Mouse (Mus musculus): Measurements from ENCODE around the gene Matn4. TPM values are rescaled to one million over a fixed set of nuclear protein-coding genes. Genes with fewer than 3 reads are reported as not detected.
A peak's percentile ranks its signal among the peaks of the same experiment; 100 is the strongest.
"Not testable (repeated sequence)": the region's sequence is repeated elsewhere in the genome, so short reads cannot be mapped to it uniquely, and the experiment has no call there.

The Matn4 gene
- total RNA-seq, 2 experiments from 2014 or later: 1.2 to 2.3 TPM

DNA sequence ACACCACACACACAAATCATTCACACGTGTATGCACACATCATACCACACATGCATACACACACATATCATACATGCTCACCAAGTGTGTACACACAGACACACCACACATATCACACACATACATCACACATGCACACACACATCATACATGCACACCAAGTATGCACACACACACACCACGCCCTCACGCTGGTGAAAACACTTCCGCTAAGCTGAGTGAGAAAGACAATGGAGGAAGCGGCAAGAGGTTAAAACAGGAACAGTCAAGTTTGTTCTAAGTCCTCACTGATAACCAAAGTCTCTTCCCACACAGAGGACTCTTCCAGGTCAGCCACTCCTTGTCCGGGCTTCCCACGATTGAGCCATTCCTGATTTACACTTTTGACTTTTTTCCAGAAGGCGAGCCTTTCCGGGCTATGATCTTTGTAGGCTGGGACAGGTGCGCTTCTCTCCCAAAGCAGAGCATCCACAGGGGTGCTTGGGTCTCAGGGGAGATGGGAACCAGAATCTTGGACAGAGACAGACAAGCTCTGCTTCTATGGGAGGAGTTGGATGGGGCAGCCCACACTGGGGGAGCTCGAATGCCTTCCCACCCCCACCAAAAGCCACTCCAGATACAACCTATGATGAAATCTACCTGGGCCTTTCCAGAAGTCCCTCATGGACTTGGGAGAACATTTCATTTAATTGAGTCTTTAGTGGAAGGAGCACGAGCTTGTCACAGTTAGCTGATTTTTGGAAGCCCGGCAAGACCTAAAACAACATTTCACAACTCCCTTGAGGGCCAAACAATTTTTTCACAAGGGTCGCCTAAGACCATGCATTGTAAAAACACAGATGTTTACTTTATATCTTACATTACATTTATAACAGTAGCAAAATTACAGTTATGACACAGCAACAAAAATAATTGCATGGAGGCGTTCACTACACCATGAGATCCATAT, 27.2 kb downstream of the Matn4 start:
- intact Hi-C loops (cut with DNase I): no loop called here
- no peak for DNase-seq

DNA sequence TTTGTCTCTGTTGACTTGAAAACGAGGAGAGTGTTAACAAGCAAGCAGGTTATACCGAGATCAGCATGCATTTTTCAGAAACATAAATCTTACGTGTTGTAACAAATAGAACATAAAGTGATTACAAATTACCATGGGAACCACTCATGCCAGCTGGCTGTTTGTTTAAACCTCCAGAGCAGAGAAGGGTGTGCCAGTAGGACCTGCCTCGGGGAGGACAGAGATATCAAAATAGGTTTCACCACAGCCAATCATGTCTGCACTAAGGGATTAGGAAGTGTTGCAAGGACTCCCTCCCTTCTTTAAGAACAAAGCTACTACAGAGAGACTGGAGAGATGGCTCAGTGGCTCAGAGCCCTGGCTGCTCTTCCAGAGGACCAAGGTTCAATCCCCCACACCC, 31.8 kb downstream of the Matn4 start:
- intact Hi-C loops (cut with DNase I): no loop called here
- DNase-seq: no peak

DNA sequence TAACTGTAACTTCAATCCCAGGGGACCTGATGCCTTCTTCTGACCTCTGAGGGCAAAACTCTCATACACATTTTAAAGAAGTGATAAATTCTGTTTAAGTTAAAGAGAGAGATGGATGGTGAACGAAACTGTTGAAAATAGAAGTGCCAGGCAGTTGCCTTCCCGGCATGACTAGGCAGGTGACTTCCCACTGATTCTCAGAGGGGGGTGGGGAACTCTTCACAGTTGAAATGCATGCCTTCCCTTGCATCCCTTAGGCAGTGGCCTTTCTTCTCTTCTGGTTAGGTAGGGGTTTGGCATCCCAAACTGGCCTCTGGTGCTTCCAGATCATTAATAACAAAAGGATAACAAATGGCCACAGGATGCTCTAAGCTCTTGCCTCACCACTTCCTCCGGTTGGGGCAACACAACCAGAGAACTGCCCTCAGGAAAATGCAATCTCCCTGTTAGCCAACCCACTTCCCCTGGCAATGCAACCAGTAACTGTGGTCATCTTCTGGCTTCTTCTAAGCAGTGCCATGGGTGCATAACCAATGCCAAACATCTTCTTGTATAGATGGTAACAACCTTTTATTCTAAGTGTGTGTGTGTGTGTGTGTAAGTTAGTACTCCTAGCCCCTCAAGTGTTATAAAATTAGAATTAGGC, 32.4 kb downstream of the Matn4 start:
- DNase-seq: no peak
- intact Hi-C loops (cut with DNase I): no loop called here

DNA sequence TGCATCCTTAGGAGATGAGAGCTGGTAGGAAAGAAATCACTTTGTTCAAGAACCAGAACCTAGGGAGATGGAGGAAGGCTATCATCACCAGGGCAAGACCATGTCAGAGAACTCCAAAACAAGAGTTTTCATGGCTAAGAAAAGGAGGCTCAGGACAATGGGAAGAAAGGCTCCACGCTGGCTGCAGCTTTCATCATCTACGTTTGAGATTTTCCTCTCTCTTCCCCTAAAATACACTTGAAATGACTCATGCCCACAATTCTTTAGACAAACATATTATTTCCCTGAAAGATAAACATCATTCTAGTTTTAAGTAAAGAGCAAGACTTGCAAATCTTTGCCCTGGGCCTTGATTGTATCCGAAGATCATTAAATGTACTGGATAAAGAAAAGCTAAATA, 33.6 kb downstream of the Matn4 start:
- intact Hi-C loops (cut with DNase I): no loop called here

DNA sequence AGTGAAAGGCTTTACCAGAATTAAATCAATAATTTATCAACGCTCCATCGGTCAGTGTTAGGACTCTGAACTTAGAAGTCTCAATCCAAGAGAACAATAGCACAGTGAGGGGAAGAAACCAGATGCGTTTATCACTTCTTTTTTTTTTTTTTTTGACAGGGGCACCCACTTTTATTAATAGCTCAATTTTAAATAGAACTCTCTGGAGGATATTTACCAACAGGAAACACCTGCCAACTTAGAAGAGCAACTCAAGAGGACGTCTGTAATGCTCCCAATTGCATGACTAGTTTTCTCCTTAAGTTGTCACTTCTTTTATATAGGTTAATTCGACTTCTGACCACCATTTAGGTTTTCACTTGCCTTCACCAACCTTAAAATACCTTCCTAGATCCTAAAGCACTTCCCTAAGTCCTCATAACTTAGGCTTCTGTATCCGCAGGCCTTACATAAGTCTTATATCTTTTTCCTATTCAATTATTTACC, 36.3 kb downstream of the Matn4 start:
- no peak for DNase-seq
- intact Hi-C loops (cut with DNase I): no loop called here

More for the DNA sequence above, 33.6 kb downstream of the Matn4 start:
- no peak for DNase-seq

DNA sequence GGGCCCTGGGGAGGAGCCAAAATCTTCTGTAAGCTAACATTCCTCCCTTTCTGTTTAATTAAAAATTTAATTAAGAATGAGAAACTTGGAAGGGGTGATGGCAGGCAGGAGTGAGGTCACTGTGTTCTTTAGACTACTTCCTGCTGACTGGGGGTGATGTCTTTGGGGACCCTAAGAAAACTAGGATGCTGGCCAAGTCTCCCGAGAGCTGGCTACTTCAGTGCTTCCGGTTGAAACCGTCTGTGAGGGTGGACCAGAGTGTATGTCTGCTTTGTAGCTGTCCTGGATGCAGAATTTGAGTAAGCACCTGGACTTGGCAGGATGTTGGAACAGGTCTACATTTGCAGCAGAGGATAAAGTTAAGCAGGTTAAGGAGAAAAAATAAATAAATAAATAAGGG, 38.0 kb downstream of the Matn4 start:
- intact Hi-C loops (cut with DNase I): no loop called here
- peak in 1 of 2 experiments; percentile 9 for DNase-seq

DNA sequence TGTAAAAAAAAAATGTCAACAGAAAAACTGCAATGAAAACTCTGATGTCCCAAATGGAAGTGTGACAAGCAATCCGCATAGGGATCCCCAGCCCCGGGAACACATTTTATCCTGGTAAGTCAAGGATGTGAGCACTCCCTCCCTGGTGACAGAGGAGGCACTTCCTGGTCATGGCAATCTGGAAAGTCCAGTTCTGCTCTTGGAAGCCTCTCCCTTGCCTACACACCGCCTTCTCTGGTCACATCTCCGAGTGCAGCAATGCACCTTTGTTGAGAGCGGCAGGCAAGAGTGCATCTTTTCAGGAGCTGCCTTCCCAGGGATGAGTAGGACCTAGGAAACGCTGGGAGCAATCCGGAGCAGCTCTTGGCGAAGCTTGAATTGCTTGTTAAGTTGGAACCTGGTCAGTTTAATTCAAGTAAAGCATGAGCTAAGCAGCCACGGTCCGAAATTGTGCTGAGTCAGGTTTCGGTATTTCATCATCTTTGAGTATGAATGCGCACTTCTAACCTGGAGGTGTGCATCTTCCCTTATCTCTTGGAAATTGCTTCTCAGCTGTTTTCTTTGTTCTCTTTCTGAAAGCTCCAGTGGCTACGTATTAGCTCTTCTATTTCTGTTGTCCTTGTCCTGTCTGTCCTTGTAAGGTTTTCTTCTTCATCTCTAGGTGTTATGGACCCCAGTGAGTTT, 43.8 kb downstream of the Matn4 start:
- no peak for DNase-seq
- intact Hi-C loops (cut with DNase I): no loop called here

DNA sequence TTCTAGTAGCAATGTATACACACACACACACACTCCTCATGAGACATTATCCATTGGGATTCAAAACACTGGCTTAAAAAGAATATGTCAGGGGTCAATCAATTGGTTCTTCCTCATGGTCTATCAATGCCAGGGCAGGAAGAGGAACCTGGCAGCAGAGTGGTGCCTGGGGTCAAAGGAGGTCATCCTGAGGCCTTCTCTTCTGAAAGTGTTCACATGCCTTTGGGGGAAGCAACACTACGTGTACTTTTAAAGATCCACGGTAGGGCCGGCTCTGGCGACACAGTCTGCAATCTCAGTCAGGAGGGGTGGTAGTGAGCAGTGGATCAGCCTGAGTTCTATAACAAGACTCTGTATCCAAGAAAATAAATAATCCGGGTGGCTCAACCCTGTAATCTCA, 45.3 kb downstream of the Matn4 start:
- intact Hi-C loops (cut with DNase I): no loop called here
- DNase-seq: no peak

DNA sequence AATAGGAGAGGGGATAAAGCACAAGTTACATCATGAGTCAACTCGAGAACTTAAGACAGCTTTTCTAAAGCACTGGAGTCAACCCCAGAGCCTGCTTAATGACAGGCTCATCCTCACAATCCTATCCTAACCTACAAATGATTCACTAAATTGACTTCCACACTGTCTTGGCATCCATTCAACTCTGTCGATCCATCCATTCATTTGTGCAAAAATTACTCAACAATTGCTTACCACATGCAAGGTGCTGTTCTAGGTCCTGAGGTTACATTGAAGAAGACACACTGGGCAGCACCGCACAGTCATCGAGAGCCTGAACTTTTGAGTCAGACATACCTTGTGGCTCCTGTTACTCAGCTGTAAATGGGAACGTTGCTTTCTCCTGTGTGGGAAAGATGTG, 45.9 kb downstream of the Matn4 start:
- no peak for DNase-seq
- intact Hi-C loops (cut with DNase I): no loop called here

DNA sequence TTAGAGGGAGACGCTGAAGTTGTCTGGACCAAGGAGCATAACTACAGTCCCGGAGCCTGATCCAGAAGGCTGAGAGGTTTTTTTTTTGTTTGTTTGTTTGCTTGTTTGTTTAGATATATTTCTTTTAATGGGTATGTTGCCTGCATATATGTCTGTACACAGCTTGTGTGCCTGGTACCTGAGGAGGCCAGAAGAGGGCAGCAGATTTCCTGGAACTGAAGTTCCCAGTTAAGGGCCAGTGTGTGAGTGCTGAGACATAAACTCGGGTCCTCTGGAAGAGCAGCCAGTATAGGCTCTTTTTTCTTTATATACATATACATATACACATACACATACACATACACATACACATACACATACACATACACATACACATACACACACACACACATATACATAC, 46.6 kb downstream of the Matn4 start:
- intact Hi-C loops (cut with DNase I): no loop called here
- no peak for DNase-seq

DNA sequence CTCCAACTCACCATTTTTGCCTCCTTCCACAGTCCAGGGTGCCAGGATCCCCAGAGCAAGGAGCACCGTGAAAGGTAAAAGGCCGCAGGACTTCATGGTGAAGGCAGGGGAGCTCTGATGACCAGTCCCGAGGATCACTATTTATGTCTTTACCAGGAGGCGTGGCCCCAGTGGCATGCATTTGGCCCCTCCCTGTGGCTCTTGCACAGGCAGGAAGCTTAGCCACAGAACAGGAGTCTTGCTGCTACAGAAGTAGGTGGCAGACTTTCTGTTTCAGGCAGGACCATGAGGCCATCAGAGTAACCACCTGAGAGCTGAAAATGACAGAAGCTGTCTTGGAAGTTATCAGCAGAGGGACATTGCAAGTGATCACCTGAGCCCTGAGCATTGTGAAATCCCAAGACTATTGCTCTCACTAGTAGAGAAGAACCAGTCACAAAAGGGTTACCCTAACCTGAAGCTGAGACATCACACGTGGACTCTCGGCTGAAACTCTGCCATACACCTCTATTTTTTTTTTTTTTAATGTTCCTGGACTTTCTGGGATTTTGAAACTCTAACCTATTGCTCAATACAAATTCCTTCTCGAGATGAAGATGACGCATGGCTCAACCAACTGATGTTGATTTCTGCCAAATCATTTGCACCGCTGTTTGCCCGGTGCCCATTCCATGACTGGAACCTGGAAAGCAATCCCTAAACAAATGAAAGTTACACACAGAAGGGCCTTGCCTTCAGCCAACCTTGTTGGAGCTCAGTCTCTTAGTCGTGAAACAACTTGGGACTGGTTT, 48.6 kb downstream of the Matn4 start:
- no peak for DNase-seq
- intact Hi-C loops (cut with DNase I): no loop called here

DNA sequence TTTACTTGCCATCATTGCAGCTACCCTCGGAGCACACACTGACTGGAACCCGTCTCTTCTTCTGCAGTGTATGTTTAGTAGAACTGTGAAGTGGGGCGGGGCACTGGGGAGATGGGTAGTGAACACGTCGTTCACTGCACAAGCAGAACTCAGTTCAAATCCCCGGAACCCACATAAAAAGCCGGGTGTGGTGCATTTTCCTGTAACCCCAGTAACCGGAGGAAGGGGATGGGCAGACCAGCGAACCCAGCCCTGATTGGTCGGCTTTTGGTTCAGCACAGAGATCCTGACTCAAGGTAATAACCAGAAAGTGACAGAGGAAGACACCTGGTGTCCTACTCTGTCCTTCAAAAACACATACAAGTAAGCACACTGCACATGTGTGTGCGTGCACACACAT, 51.6 kb downstream of the Matn4 start:
- no peak for DNase-seq
- intact Hi-C loops (cut with DNase I): no loop called here

DNA sequence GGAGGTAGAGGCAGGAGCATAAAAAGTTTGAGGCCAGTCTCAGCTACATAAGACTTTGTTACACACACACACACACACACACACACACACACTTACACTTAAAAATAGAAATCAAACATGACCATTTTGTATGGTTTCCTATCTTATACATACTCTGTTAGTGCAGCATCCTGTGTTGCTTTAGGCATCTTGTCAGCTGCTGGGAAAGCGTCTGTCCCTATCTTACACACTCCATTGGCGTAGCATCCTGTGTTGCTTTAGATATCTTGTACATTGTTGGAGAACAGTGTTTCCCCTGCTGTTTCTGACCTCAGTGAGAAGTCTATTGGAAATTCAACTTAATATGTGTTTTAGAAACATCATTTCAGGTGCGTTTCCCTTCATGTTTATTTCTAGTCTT, 52.3 kb downstream of the Matn4 start:
- intact Hi-C loops (cut with DNase I): no loop called here
- DNase-seq: no peak

DNA sequence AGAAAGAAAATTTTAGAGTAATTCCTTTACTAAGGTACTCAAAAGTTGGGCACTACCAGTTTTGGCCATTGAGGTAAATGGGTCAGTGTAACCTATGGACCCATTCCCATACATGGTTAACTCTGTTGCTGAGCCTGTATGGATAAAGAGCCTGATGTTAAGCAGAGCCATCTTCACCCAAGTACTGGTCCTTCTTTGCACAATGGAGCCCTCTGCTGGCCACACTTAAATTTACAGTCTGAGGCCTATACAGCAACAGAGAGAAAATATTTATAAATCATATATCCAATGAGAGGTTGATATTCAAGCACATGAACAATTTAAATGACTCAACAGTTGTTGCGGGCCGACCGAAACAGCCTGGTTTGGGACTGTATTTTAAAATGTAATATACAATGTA, 56.0 kb downstream of the Matn4 start:
- peak; percentile 19 to 38 for DNase-seq
- intact Hi-C loops (cut with DNase I): no loop called here

DNA sequence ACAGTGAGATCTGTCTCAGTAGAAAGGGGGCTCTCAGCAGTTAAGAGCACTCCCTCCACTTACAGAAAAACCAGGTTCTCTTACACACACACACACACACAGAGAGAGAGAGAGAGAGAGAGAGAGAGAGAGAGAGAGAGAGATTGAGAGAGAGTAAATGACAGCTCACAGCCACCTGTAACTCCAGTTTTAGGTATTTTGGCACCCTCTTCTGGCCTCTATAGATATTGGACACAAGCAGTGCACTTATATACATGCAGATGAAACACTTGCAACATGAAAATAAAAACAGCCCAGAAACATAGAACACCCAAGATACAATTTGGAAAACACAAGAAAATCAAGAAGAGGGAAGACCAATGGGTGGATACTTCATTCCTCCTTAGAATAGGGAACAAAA, 57.3 kb downstream of the Matn4 start:
- DNase-seq; intact Hi-C loops (cut with DNase I): not testable (repeated sequence)

DNA sequence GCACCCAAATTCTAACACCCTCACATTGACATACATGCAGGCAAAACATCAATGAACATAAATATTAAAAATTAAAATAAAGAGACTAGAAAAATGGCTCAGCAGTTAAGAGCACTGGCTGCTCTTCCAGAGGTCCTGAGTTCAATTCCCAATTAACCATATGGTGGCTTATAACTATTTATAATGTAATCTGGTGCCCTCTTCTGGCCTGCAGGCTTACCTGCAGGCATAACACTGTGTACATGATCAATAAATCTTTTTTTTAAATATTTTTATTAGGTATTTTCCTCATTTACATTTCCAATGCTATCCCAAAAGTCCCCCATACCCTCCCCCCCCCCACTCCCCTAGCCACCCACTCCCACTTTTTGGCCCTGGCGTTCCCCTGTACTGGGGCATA, 61.2 kb downstream of the Matn4 start:
- not testable (repeated sequence) for DNase-seq
- intact Hi-C loops (cut with DNase I): loop anchor here (2.0 to 5.0 kb wide), 2 partner anchors 206 to 241 kb away; no protein-coding TSS in a partner anchor
